ENCODE assay signal across 16 mouse cellular contexts in genomic region chr8:69618078-69618477, GRCm38 (mm10). TPM values are rescaled to one million over a fixed set of nuclear protein-coding genes. Genes with fewer than 3 reads are reported as not detected.
DNase-seq lines count a peak whose midpoint lies in the region; ATAC-seq lines count a peak whose summit lies in the region.
"Had no signal": no experiment of that assay in that cellular context is flagged by ENCODE, and none has a peak within 500 bp of the region (broad histone marks: within the 10 kb centered on the region; RNA-seq: fewer than 3 reads in every experiment).

No protein-coding gene starts in this region.

- WGBS in hindbrain, embryonic 11.5 days = 80% methylated on average over 1 of the region's 1 CpGs
- 83% methylated on average over 1 of the region's 1 CpGs for WGBS in hindbrain, embryonic 10.5 days
- 91% methylated on average over 1 of the region's 1 CpGs for WGBS in midbrain, embryonic 12.5 days
- WGBS in midbrain, embryonic 11.5 days = 89% methylated on average over 1 of the region's 1 CpGs
- WGBS in hindbrain, embryonic 15.5 days = 93% methylated on average over 1 of the region's 1 CpGs

- no peaks in the 10 kb centered on the region for H3K4me1 ChIP-seq in hindbrain, embryonic 11.5 days (replicated peaks; ENCODE audit: control insufficient read depth, insufficient read depth, low read length)
- no peaks in the 10 kb centered on the region for H3K4me1 ChIP-seq in hindbrain, embryonic 10.5 days (replicated peaks)
- no peaks in the 10 kb centered on the region for H3K4me1 ChIP-seq in midbrain, embryonic 12.5 days
- H3K4me1 ChIP-seq in midbrain, embryonic 11.5 days (ENCODE audit: control insufficient read depth, insufficient read depth, low read length) = no peaks in the 10 kb centered on the region
- peaks cover 2% of the 10 kb centered on the region; the same call in 1 of the 2 replicates for H3K4me1 ChIP-seq in hindbrain, embryonic 15.5 days (replicated peaks)

- H3K9ac ChIP-seq in hindbrain, embryonic 11.5 days (ENCODE audit: low read depth, low read length) = no peak overlapping the region
- no peak overlapping the region for H3K9ac ChIP-seq in midbrain, embryonic 12.5 days (replicated peaks)
- no peak overlapping the region for H3K9ac ChIP-seq in midbrain, embryonic 11.5 days (ENCODE audit: low read length)
- no peak overlapping the region for H3K9ac ChIP-seq in hindbrain, embryonic 15.5 days

- peaks cover 3% of the 10 kb centered on the region; the same call in 1 of the 2 replicates for H3K36me3 ChIP-seq in hindbrain, embryonic 11.5 days (ENCODE audit: control insufficient read depth, insufficient read depth, low read length)
- peaks cover 79% of the 10 kb centered on the region for H3K36me3 ChIP-seq in hindbrain, embryonic 10.5 days
- H3K36me3 ChIP-seq in midbrain, embryonic 12.5 days = peaks cover 59% of the 10 kb centered on the region
- H3K36me3 ChIP-seq in midbrain, embryonic 11.5 days (ENCODE audit: control insufficient read depth, insufficient read depth, low read length) = peaks cover 14% of the 10 kb centered on the region; the same call in 1 of the 2 replicates
- H3K36me3 ChIP-seq in hindbrain, embryonic 15.5 days = peaks cover 28% of the 10 kb centered on the region

- H3K9me3 ChIP-seq in hindbrain, embryonic 11.5 days (ENCODE audit: control insufficient read depth, low read length) = no peaks in the 10 kb centered on the region
- H3K9me3 ChIP-seq in hindbrain, embryonic 10.5 days = no peaks in the 10 kb centered on the region
- no peaks in the 10 kb centered on the region for H3K9me3 ChIP-seq in midbrain, embryonic 12.5 days
- H3K9me3 ChIP-seq in midbrain, embryonic 11.5 days (ENCODE audit: control insufficient read depth, low read length) = no peaks in the 10 kb centered on the region; the same call in 1 of the 2 replicates
- no peaks in the 10 kb centered on the region for H3K9me3 ChIP-seq in hindbrain, embryonic 15.5 days

- no peak overlapping the region for H3K4me3 ChIP-seq in hindbrain, embryonic 11.5 days (ENCODE audit: low read depth, low read length)
- H3K4me3 ChIP-seq in hindbrain, embryonic 10.5 days = no peak overlapping the region
- H3K4me3 ChIP-seq in midbrain, embryonic 12.5 days = no peak overlapping the region
- H3K4me3 ChIP-seq in midbrain, embryonic 11.5 days (ENCODE audit: low read depth, low read length) = no peak overlapping the region
- no peak overlapping the region for H3K4me3 ChIP-seq in hindbrain, embryonic 15.5 days

- no peaks in the 10 kb centered on the region for H3K27me3 ChIP-seq in hindbrain, embryonic 11.5 days (ENCODE audit: control insufficient read depth, insufficient read depth, low read length)
- no peaks in the 10 kb centered on the region for H3K27me3 ChIP-seq in hindbrain, embryonic 10.5 days (ENCODE audit: insufficient read depth, poor library complexity, severe bottlenecking)
- no peaks in the 10 kb centered on the region for H3K27me3 ChIP-seq in midbrain, embryonic 12.5 days
- no peaks in the 10 kb centered on the region for H3K27me3 ChIP-seq in midbrain, embryonic 11.5 days (ENCODE audit: control insufficient read depth, insufficient read depth, low read length)
- no peaks in the 10 kb centered on the region for H3K27me3 ChIP-seq in hindbrain, embryonic 15.5 days

- H3K27ac ChIP-seq in hindbrain, embryonic 11.5 days (ENCODE audit: low read depth, low read length) = no peak overlapping the region
- H3K27ac ChIP-seq in hindbrain, embryonic 10.5 days = no peak overlapping the region
- no peak overlapping the region for H3K27ac ChIP-seq in midbrain, embryonic 12.5 days (replicated peaks)
- no peak overlapping the region for H3K27ac ChIP-seq in midbrain, embryonic 11.5 days (ENCODE audit: low read depth, low read length)
- H3K27ac ChIP-seq in hindbrain, embryonic 15.5 days (replicated peaks) = no peak overlapping the region

- peak; percentile 14; the same call in 1 of the 2 replicates for ATAC-seq in hindbrain, embryonic 11.5 days (ENCODE audit: low FRiP score)
- ATAC-seq in midbrain, embryonic 12.5 days (ENCODE audit: low FRiP score, low read depth) = 0 out of 2 replicates have a peak, but pooled peaks have one; percentile 16
- ATAC-seq in midbrain, embryonic 11.5 days (ENCODE audit: low FRiP score) = no peak
- peak; percentile 38; the same call in 1 of the 2 replicates for ATAC-seq in hindbrain, embryonic 15.5 days (ENCODE audit: low FRiP score, low read depth)
- ATAC-seq in neutrophil, adult 5-6 weeks (ENCODE audit: extremely low read depth, insufficient number of reproducible peaks, low FRiP score, poor library complexity, severe bottlenecking) = 0 out of 2 replicates have a peak, but pooled peaks have one; percentile 19
- ATAC-seq: intestine, postnatal 0 days had no signal

- H3K4me2 ChIP-seq in hindbrain, embryonic 11.5 days (replicated peaks; ENCODE audit: low read depth, low read length) = no peak overlapping the region
- H3K4me2 ChIP-seq in midbrain, embryonic 12.5 days (replicated peaks) = no peak overlapping the region
- no peak overlapping the region for H3K4me2 ChIP-seq in midbrain, embryonic 11.5 days
- H3K4me2 ChIP-seq in hindbrain, embryonic 15.5 days = no peak overlapping the region
- H3K4me2 ChIP-seq: liver, embryonic 11.5 days had no signal

- no peak for DNase-seq in hindbrain, embryonic 11.5 days (ENCODE audit: low spot score)
- DNase-seq in hindbrain, embryonic 10.5 days (ENCODE audit: low spot score) = no peak
- no peak for DNase-seq in midbrain, embryonic 11.5 days (ENCODE audit: low spot score, missing footprints)
- DNase-seq in thymus, postnatal 10 days (ENCODE audit: low spot score in 2 of 2) = no peak
- DNase-seq in frontal cortex, postnatal 14 days (ENCODE audit: low spot score in 2 of 2) = no peak
- DNase-seq: adrenal gland, adult 8-10 months; cerebellum, adult 18-20 months; gastrocnemius, postnatal 25 days; heart, postnatal 14 days; kidney, postnatal 36 days; lung, postnatal 14 days had no signal

RNA-seq across cellular contexts. Expression of gene Zfp868, which starts 7.3 kb away (rescaled TPM):
- 42.2 and 44.3 TPM in 2 replicates for polyA plus RNA-seq in hindbrain, embryonic 11.5 days (2014; fragmentation: Nextera tagmentation; extraction: Ambion mirVana)
- polyA plus RNA-seq in hindbrain, embryonic 10.5 days (2016; fragmentation: Nextera tagmentation; extraction: Ambion mirVana) = 34.3 and 36.8 TPM in 2 replicates
- polyA plus RNA-seq in midbrain, embryonic 12.5 days (2016; fragmentation: Nextera tagmentation; extraction: Ambion mirVana) = 42.0 and 42.4 TPM in 2 replicates
- 42.7 and 43.3 TPM in 2 replicates for polyA plus RNA-seq in midbrain, embryonic 11.5 days (2014; fragmentation: Nextera tagmentation; extraction: Ambion mirVana)
- polyA plus RNA-seq in hindbrain, embryonic 15.5 days (2015; fragmentation: Nextera tagmentation; extraction: Ambion mirVana) = 33.9 and 36.0 TPM in 2 replicates
- total RNA-seq in neutrophil, adult 5-6 weeks (2017) = 27.4 and 29.7 TPM in 2 replicates

RNA-seq across cellular contexts. Expression of gene Zfp964, which starts 36.2 kb away (rescaled TPM):
- polyA plus RNA-seq in hindbrain, embryonic 11.5 days (2014; fragmentation: Nextera tagmentation; extraction: Ambion mirVana) = 2.3 and 3.1 TPM in 2 replicates
- polyA plus RNA-seq in hindbrain, embryonic 10.5 days (2016; fragmentation: Nextera tagmentation; extraction: Ambion mirVana) = 2.3 and 2.8 TPM in 2 replicates
- 2.6 and 3.5 TPM in 2 replicates for polyA plus RNA-seq in midbrain, embryonic 12.5 days (2016; fragmentation: Nextera tagmentation; extraction: Ambion mirVana)
- polyA plus RNA-seq in midbrain, embryonic 11.5 days (2014; fragmentation: Nextera tagmentation; extraction: Ambion mirVana) = 2.4 and 3.0 TPM in 2 replicates
- 2.4 and 2.6 TPM in 2 replicates for polyA plus RNA-seq in hindbrain, embryonic 15.5 days (2015; fragmentation: Nextera tagmentation; extraction: Ambion mirVana)
- 0.98 and 1.6 TPM in 2 replicates for total RNA-seq in neutrophil, adult 5-6 weeks (2017)
